Mouse (Mus musculus) 416B (cell line): ENCODE measurements around the gene Atp6v0b.
A peak's percentile ranks its signal among the peaks of the same experiment; 100 is the strongest.

Experiments used
- DNase-seq: peaks from one replicate; pipeline ENCODE4 v3.0.0; 2011; ENCODE audit warnings: low read depth

The Atp6v0b gene

DNA sequence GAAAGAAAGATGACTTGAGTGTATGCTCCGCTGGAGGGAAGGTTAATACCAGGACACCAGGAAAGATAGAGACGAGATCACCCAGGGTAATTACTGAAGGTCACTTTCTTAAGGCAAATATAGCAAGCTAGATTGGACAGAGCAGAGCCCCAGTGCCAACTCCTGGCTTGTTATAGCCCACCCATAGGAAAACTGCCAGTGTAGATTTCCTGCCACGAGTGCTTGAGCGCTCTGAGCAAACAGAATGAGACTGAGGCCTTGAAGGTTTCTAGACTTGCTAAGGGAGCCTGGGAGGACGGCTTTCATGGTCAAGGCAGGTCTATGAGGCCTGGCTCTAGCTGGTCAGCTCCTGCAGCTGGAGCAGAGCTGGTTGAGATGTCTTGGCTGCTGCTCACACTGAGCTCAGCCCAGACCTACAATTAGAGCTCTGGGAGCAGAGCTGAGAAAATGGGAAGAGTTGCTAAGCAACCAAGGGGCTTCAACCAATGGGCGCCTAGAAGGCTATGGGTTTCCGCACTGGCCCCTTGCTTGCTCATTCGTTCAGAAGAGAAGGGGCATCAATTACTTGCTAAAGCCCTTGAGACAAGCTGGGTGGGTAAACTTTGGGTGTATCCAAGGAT is 21.8 kb upstream of the Atp6v0b start:
- DNase-seq: no peak

DNA sequence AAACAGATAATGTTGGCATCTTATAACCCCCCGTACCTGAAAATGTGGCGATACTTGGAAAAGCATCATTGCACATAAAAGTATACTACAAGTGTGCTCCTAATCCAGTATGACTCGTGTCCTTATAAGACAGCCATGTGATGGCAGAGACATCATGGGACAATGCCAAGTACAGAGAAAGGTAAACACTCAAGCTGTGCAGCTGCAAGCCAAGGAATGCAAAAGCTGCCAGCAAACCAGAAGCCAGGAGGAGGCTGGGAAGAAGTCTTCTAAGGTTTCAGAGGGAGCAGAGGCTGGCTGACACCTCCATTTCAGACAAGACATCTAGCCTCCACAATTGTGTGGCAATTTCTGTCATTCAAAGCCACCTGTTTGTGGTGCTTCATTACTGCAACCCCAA is 19.1 kb upstream of the Atp6v0b start:
- no peak for DNase-seq

GRCm38 (mm10) chr4:117904761-117905160 is 17.6 kb upstream of the Atp6v0b start:
- no peak for DNase-seq

- DNase-seq: no peak
Observed at GRCm38 (mm10) chr4:117904094-117904493, 17.0 kb upstream of the Atp6v0b start.

- no peak for DNase-seq
Observed at GRCm38 (mm10) chr4:117898111-117898510, 11.0 kb upstream of the Atp6v0b start.

GRCm38 (mm10) chr4:117896031-117896430 is 8.9 kb upstream of the Atp6v0b start:
- DNase-seq: no peak

DNA sequence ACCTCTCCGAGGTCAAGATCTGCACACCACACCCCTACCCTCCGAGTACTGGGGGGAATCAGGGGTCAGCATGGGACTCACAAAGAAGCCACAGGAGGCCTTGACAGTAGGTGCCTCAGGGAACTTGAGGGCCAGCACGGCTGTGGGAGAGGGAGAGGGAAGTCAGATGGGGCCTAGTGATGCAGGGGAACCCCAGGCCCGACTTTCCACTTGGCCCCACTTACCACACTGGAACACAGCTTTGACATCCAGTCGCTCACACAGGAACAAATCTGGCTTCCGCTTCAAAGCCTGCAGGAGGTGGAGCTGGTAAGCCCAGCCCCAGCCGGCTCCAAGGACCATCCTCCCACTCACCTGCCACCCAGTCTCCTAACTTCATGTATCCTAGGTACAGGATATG is 8.2 kb upstream of the Atp6v0b start:
- no peak for DNase-seq

DNA sequence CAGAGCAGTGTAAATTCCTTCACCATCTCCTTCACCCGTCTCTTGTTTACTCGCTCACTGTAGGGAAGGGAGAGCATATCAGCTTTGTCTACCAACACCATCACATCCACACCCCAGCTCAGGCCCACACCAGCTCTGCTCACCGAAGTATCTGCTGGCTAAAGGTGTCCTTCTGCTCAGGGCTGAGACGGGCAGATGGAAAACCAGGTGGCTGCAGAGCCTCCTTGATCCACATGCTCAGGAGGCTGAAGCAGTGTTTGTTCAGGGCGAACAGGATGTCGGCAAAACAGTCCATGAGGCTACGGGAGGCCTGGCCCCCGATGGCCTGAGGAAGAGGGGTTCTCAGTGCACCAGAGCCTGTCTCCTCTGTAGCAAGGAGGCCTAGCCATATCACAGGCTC is 7.5 kb upstream of the Atp6v0b start:
- no peak for DNase-seq

GRCm38 (mm10) chr4:117893376-117893775 is 6.2 kb upstream of the Atp6v0b start:
- peak; percentile 64 for DNase-seq

DNA sequence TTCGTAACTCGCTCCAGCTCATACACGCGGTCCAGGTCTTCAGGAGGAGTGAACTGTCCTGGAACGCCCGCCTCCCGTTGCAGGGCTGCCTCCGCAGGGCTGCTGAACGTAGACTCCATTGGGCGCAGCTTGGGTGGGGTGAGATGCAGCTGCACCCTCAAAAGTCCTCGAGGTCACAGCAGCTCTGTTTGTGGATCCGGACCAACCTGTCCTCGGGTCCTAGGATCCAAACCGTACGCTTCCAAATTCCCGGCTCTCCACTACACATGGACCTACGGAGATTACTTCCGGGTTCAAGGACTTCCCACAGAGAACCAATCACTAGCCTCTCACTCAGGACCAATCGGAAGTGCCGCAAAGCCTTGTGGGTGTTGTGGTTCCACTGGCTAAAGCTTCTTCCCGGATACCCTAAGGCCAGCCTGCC is 4.6 kb upstream of the Atp6v0b start, which contains the start of gene Dph2:
Dph2 (minus strand) TSS at position 295 of the 424 bp plus-strand sequence.
- DNase-seq: peak; percentile 94

GRCm38 (mm10) chr4:117890750-117891149 is 3.6 kb upstream of the Atp6v0b start:
- no peak for DNase-seq

DNA sequence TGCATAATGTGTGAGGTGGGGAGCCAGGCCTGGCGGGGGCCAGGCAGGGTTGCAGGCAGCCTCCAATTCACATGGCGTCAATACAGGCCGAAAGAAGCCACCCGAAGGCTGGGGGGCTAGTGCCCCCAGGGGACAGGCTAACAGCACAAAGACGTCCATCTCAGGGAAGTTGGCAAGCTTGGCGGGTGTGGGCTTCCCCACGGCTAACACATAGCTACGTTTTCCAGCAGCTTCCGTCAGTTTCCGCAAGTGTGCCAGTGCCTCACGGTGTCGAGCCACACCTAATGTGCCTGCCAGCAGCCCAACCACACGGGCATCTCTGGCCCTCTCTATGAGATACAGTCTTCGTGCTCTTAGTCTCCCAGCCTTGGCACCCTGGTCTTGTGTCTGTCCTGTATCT is 2.9 kb upstream of the Atp6v0b start:
- no peak for DNase-seq

- DNase-seq: no peak
Observed at GRCm38 (mm10) chr4:117889471-117889870, 2.3 kb upstream of the Atp6v0b start.

DNA sequence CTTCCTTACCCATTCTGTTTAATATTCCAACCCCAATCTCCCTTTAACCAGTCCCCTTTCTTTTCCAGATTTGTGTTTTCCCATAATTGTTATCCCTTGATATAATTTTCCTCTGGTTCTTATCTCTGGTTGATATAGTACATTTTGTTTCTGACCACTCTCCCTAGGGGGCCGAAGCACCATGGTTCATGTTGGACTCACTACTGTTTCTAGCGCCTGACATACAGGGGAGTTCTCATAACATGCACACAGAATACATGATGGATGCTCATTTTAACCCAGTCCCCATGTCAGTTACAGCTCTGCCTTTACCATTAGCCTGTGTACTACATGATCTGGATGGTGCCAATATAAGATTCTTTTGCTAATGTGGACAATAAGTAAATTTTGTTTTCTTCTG is 787 bp upstream of the Atp6v0b start:
- DNase-seq: no peak

DNA sequence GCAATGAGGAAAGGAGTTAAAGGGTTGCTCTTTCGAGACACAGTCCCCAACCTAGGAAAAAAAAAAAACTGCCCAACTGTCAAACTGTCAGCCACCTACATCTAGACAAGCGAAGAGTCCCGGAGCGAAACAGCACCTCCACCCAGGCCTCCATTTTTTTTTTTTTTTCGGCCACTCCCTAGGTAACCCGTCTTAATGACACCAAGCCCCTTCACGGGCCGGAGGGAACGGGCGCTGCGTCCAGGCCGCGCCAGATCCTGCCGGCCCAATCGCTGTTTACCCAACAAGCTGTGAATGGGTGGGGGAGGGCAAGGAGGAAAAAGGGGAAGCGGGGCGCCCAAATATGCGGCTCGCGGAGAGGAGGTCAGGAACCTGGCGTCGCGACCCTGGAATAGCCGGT is 489 bp downstream of the Atp6v0b start:
- peak; percentile 62 for DNase-seq

- no peak for DNase-seq
Observed at GRCm38 (mm10) chr4:117885994-117886393, 1.1 kb downstream of the Atp6v0b start.

- DNase-seq: no peak
Observed at GRCm38 (mm10) chr4:117885093-117885492, 2.0 kb downstream of the Atp6v0b start.

GRCm38 (mm10) chr4:117884146-117884545 is 3.0 kb downstream of the Atp6v0b start:
- DNase-seq: no peak

- DNase-seq: no peak
Observed at GRCm38 (mm10) chr4:117882701-117883691, 4.1 kb downstream of the Atp6v0b start, which contains the start of gene B4galt2. TSS of gene B4galt2 (minus strand) at chr4:117883487.

DNA sequence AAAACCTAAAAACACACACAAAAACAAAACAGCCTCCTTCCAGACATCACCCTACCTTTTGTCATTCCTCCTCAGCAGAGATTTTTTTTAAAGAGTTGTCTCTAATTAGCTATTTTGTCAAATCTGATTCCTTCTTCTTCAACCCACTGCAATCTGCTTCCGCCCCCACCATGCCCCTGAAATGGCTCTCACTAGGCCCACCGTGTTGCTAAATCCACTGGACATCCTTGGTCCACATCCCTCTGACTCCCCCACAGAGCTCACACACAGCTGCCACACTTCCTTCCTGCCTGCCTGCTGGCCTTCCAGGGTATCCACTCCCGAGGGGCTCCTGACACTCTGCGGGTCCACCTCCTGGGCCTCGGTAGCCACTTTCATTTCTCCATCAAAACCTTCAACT is 8.4 kb downstream of the Atp6v0b start:
- DNase-seq: no peak

GRCm38 (mm10) chr4:117878301-117878700 is 8.8 kb downstream of the Atp6v0b start:
- no peak for DNase-seq

DNA sequence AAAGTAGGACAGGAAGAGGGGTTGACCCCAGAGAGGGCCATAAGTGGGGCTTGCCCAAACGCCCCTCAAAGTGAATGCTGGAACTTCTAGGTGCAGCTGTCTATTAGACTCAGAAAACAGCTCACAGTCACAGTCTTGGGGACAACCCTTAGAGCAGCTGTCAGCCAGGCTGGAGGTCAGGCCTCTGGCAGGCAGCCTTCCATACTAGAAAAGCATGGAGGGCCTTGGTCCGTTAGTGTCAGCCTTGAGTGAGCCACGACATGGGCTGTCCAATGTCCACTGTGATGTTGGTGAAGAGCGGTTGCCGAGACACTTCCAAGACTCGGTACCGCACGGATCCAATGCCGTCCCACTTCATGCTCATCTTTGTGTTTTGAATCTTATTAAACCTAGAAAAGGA is 13.5 kb downstream of the Atp6v0b start:
- DNase-seq: no peak

- DNase-seq: no peak
Observed at GRCm38 (mm10) chr4:117872471-117872886, 14.7 kb downstream of the Atp6v0b start, which contains the start of gene Ccdc24. TSS of gene Ccdc24 (minus strand) at chr4:117872557.
